Mouse (Mus musculus) lung, embryonic 15.5 days (tissue): ENCODE results near the gene Hs6st2. TPM values are rescaled to one million over a fixed set of nuclear protein-coding genes. Genes with fewer than 3 reads are reported as not detected.
A peak's percentile ranks its signal among the peaks of the same experiment; 100 is the strongest.

Source experiments
- ATAC-seq: fragments of 200-750 bp; cut with Nextera tagmentation; 2 replicates; pipeline ENCODE4 v1.8.0; 2017; ENCODE audit warnings: moderate number of reproducible peaks, borderline replicate concordance; ENCODE audit not compliant: low FRiP score, low TSS enrichment; ENCODE audit errors: extremely low read depth
- H3K27ac ChIP-seq: fragments of 300-500 bp; sonication (generic); 2 replicates; pipeline ENCODE4 v1.5.1; 2015; ENCODE audit warnings: moderate library complexity, mild to moderate bottlenecking, inconsistent platforms
- H3K27me3 ChIP-seq: fragments of 300-500 bp; sonication (generic); 2 replicates; pipeline ENCODE4 v1.6.1; 2015; ENCODE audit warnings: inconsistent platforms
- H3K36me3 ChIP-seq: fragments of 300-500 bp; sonication (generic); 2 replicates; pipeline ENCODE4 v1.6.1; 2015; ENCODE audit warnings: inconsistent platforms
- H3K4me1 ChIP-seq: fragments of 300-500 bp; sonication (generic); 2 replicates; pipeline ENCODE4 v1.6.1; 2015; ENCODE audit warnings: inconsistent platforms
- H3K4me2 ChIP-seq: fragments of 300-500 bp; sonication (generic); 2 replicates; pipeline ENCODE4 v1.6.1; 2015; ENCODE audit warnings: inconsistent platforms, mild to moderate bottlenecking, moderate library complexity
- H3K4me3 ChIP-seq: fragments of 300-500 bp; sonication (generic); 2 replicates; pipeline ENCODE4 v1.5.1; 2015; ENCODE audit warnings: mild to moderate bottlenecking, inconsistent platforms
- H3K9ac ChIP-seq: fragments of 300-500 bp; sonication (generic); 2 replicates; pipeline ENCODE4 v1.6.1; 2015; ENCODE audit warnings: inconsistent platforms
- H3K9me3 ChIP-seq: fragments of 300-500 bp; sonication (generic); 2 replicates; pipeline ENCODE4 v1.6.1; 2016; ENCODE audit warnings: inconsistent platforms
- WGBS: fragments of 180-500 bp; shearing (Covaris S2); methylation state at CpG from one replicate; pipeline ENCODE4 v1.1.7; 2015; 5-methylcytosine and 5-hydroxymethylcytosine counted together
- polyA plus RNA-seq: library from polyadenylated mRNA; unstranded; fragments of >200 nt; fragmentation: Nextera tagmentation; extraction: Ambion mirVana; gene quantifications from 2 replicates; pipeline ENCODE4 v1.2.1, GENCODE M21; 2015

Gene Hs6st2
- polyA plus RNA-seq, 1 experiment from 2014 or later: 12.5 TPM

DNA sequence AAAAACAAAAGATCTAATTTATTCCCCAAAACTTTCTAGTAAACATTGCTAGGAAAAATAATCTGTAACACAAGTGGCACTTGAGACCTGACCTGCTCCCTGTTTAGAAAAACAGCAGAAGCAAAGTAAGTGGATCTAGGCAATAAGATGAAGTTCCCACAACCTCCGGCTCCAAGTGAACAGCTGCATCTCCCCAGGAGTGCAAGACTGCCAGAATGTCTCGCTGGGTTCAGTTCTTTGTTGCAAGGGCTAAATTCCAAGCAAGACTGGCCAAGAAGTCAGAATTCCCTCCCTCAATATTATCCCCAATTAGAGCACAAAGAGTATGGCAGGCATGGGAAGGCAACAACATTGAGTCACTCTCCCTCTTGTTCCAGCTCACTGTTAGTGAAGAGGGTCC lies 23.4 kb downstream of the Hs6st2 start:
- no peaks in the 10 kb centered on the region for H3K9me3 ChIP-seq
- no peaks in the 10 kb centered on the region for H3K36me3 ChIP-seq
- no peaks in the 10 kb centered on the region for H3K4me1 ChIP-seq
- no peak overlapping the region for H3K27ac ChIP-seq
- ATAC-seq: no peak
- H3K4me2 ChIP-seq: no peak overlapping the region
- no peaks in the 10 kb centered on the region for H3K27me3 ChIP-seq
- no peak overlapping the region for H3K9ac ChIP-seq
- no peak overlapping the region for H3K4me3 ChIP-seq
- 53% methylated on average over 2 of the region's 2 CpGs for WGBS

DNA sequence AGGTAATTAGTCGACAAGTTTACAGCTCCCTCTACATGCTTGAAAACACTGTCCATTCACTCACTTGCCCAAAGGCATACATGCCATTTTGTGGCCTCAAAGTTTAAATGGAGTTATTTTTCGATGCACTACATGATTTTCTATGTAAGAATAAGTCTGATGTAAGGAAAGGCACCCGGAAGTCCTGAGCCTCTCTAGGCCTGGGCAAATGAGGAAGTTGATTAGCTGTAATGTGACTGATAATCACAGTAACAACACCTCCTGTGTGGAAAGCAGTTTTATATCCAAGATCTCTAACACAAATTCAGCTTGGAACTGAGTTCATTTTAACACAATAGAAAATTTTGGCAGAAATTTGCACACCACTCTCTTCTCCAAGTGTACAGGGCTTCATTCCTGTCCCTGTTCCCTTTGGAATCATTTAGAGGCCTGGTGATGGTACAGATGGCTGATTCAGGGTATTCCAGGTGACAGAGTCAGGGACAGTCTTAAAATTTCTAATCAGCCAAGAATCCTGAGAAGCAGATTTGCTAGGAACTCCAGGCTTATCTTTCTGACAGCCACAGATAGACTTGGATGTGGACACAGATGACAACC lies 38.9 kb downstream of the Hs6st2 start:
- no peak for ATAC-seq
- 79% methylated on average over 3 of the region's 3 CpGs for WGBS
- Histone ChIP-seq H3K4me3 (no peak overlapping the region), H3K27me3 (no peaks in the 10 kb centered on the region), H3K27ac (no peak overlapping the region), H3K9ac (no peak overlapping the region), H3K4me2 (no peak overlapping the region), H3K9me3 (no peaks in the 10 kb centered on the region), H3K36me3 (no peaks in the 10 kb centered on the region), H3K4me1 (no peaks in the 10 kb centered on the region)

DNA sequence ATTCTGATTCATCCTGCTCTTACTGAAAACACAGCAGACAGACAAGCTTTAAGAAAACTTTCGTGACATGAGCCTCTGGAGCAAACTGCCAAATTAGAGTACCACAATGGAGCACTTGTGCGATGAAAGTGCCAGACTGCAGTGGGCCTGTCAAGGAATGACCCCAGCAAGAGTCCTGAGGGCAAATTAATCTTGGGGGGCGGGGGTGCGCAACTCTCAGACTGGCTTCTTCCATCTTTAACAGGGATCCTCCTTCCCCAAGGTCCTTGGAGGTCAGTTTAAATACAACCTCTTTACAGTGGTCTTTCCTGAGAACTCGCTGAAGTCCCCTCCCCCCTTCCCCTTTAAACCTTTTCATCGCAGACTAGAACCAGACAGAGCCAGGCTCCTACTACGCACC lies 45.9 kb downstream of the Hs6st2 start:
- ATAC-seq: no peak
- H3K27me3 ChIP-seq: no peaks in the 10 kb centered on the region; the same call in 1 of the 2 replicates
- H3K4me2 ChIP-seq: no peak overlapping the region
- no peak overlapping the region for H3K27ac ChIP-seq
- H3K4me3 ChIP-seq: no peak overlapping the region
- H3K4me1 ChIP-seq: no peaks in the 10 kb centered on the region
- no peaks in the 10 kb centered on the region for H3K9me3 ChIP-seq
- H3K36me3 ChIP-seq: no peaks in the 10 kb centered on the region
- WGBS: 56% methylated on average over 7 of the region's 7 CpGs
- H3K9ac ChIP-seq: no peak overlapping the region

DNA sequence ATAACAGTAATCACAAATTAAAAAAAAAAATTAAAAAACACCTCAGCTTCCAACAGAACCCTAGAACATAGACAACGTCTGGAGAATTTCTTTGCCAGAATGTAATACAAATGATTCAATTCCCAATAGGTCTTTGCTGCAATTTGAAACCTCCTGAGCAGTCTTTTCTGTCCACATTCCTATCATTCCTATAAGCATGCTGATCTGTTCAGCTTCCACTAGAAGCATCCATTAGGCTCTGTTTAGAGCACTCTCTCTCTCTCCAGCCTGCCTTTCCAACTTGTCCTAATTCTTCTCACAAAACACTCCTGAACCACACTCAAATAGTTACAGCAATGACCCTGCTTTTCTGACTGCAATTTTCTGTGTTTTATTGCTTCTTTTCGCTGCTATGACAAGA lies 50.3 kb downstream of the Hs6st2 start:
- H3K4me1 ChIP-seq: no peaks in the 10 kb centered on the region
- WGBS: 28% methylated on average over 2 of the region's 2 CpGs
- no peaks in the 10 kb centered on the region; the same call in 1 of the 2 replicates for H3K27me3 ChIP-seq
- no peaks in the 10 kb centered on the region for H3K36me3 ChIP-seq
- H3K27ac ChIP-seq: no peak overlapping the region
- H3K9me3 ChIP-seq: no peaks in the 10 kb centered on the region
- H3K9ac ChIP-seq: no peak overlapping the region
- H3K4me2 ChIP-seq: no peak overlapping the region
- no peak overlapping the region for H3K4me3 ChIP-seq
- no peak for ATAC-seq

DNA sequence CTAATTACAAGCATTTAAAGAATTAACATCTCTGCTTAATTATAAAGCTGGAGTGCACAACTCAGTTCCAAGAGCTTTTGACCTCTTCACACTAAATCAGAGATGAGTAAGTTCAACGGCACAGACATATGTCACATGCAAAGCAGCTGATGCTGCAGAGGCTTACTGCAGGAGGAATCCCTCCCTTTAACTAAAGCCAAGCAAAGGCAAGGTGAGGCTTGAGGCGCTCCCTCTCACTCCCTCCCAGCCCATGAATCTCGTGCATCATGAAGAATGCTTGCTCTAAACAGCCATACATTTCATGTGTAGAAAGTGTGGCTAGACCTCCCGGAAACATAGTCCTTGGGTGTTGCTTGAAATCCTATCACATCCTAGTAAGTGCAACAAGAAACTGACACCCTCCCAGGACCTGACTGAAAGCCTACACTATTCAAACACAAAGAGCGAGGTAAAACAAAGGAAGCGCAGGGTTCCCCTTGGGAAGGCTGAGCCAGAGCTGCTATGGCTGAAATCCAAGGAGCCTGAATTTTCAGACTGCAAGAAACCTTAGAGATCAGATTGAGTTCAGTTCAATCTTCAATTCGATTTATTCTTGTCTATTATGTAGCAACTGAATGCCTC lies 67.2 kb downstream of the Hs6st2 start:
- H3K4me3 ChIP-seq: no peak overlapping the region
- no peak overlapping the region for H3K27ac ChIP-seq
- H3K4me1 ChIP-seq: peaks cover 3% of the 10 kb centered on the region; the same call in 1 of the 2 replicates
- ATAC-seq: no peak
- no peaks in the 10 kb centered on the region for H3K27me3 ChIP-seq
- no peak overlapping the region for H3K9ac ChIP-seq
- H3K9me3 ChIP-seq: no peaks in the 10 kb centered on the region
- H3K4me2 ChIP-seq: no peak overlapping the region
- WGBS: 19% methylated on average over 7 of the region's 7 CpGs
- H3K36me3 ChIP-seq: no peaks in the 10 kb centered on the region

DNA sequence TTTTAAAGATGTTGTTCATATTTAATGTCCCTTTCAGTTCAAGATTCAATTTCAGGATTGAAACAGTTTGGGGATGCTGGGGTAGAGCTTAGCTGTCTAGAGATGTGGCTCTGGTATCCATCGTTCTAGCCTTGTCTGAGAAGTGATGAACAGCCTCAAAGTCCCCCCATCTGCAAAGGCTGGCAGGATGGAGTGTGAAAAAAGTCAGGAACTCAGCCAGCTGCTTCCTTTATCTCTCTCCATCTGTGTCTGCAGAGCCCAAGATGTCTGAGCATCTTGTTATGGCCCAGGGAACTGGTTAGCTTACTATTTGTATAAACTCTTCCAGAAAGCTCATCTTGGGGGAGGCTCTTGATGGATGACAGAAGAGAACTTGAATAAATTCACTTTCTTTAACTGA lies 70.9 kb downstream of the Hs6st2 start:
- Histone ChIP-seq H3K27ac (no peak overlapping the region), H3K4me2 (no peak overlapping the region), H3K4me3 (no peak overlapping the region), H3K27me3 (no peaks in the 10 kb centered on the region), H3K9ac (no peak overlapping the region), H3K9me3 (no peaks in the 10 kb centered on the region), H3K36me3 (no peaks in the 10 kb centered on the region), H3K4me1 (peaks cover 3% of the 10 kb centered on the region; the same call in 1 of the 2 replicates)
- ATAC-seq: no peak
- WGBS: 20% methylated on average over 1 of the region's 1 CpGs

DNA sequence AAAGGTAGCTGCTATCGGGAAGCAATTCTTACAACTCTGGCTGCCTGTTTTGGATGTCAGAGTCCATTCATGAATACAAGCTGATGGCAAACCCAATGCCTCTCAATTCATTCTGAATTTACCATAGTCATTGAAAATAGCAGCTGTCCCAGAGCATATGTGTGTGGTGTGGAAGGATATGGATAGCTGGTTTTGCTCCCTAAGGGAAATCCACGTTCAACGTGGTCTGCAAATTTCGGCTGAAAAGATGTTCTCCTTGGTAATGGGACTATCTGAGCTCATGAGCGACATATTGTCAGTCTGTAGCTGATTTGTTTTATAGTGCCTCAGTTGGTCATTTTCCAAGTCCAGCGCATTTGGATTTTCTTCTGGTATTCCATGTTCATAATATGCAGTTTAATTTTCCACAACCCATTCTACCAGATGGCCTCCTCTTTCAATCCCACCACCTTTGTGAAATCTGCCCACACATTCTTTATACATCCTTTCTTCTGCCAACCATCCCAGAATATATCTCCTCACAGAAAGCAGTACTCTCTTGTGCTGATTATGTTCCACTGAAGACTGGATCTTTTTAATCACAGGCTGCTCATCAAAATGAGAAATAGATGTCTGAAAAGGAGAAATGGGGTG lies 75.3 kb downstream of the Hs6st2 start:
- no peak overlapping the region for H3K9ac ChIP-seq
- no peak for ATAC-seq
- H3K4me1 ChIP-seq: no peaks in the 10 kb centered on the region
- no peaks in the 10 kb centered on the region for H3K27me3 ChIP-seq
- no peak overlapping the region for H3K27ac ChIP-seq
- H3K36me3 ChIP-seq: no peaks in the 10 kb centered on the region
- no peaks in the 10 kb centered on the region for H3K9me3 ChIP-seq
- no peak overlapping the region for H3K4me3 ChIP-seq
- 83% methylated on average over 6 of the region's 6 CpGs for WGBS
- H3K4me2 ChIP-seq: no peak overlapping the region

DNA sequence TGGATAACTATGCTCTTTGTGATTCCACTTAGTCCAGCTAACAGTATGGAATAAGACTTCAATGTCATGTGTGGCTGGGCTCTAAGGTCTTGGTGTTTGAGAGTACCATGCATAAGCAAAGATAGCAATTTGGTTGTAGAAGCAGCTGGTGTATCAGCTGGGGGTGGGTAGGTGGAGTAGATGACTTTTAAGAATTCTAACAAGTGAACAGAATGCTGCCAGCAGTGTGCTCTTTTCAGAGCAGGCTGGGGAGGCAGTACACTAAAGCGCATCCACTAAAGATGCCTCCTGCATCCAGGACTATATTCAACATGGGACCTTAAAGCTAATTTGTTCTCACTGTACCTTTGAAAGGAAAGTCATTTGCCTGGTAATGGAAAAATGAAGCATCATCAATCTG lies 88.9 kb downstream of the Hs6st2 start:
- no peak for ATAC-seq
- H3K4me2 ChIP-seq: no peak overlapping the region
- H3K9me3 ChIP-seq: no peaks in the 10 kb centered on the region
- H3K9ac ChIP-seq: no peak overlapping the region
- 100% methylated on average over 1 of the region's 1 CpGs for WGBS
- no peak overlapping the region for H3K4me3 ChIP-seq
- no peaks in the 10 kb centered on the region for H3K36me3 ChIP-seq
- no peaks in the 10 kb centered on the region for H3K27me3 ChIP-seq
- no peaks in the 10 kb centered on the region for H3K4me1 ChIP-seq
- H3K27ac ChIP-seq: no peak overlapping the region

DNA sequence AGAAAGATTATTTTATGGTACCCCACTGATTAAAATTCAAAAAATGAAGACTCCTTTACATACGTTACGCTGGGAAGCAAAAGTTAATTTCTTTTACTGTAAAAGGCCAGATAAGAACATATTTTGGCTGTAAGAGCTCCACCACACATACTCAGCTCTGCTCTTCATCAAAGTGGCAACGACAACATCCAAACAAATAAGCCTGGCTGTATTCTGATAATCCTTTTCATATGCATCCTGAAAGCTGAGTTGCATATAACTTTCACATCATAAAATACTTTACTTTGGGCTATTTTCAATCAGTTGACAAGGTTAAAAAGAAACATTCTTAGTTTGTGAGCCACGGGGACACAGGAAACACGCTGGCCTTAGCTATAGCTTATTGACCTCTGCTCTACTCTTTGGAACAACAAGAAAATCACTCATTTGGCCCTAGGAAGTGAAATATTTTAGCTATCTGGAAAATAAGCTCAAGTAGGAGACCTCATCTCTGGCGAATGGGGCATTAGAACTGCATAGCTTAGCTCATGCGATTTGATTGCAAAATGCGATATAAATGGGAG lies 91.1 kb downstream of the Hs6st2 start:
- H3K27me3 ChIP-seq: no peaks in the 10 kb centered on the region
- peak overlapping the region; percentile 27; the same call in 1 of the 2 replicates for H3K27ac ChIP-seq
- H3K4me3 ChIP-seq: no peak overlapping the region
- no peak overlapping the region for H3K4me2 ChIP-seq
- H3K36me3 ChIP-seq: no peaks in the 10 kb centered on the region
- no peaks in the 10 kb centered on the region for H3K4me1 ChIP-seq
- 56% methylated on average over 8 of the region's 8 CpGs for WGBS
- no peak overlapping the region for H3K9ac ChIP-seq
- peak; percentile 70; the same call in 1 of the 2 replicates for ATAC-seq
- no peaks in the 10 kb centered on the region for H3K9me3 ChIP-seq

DNA sequence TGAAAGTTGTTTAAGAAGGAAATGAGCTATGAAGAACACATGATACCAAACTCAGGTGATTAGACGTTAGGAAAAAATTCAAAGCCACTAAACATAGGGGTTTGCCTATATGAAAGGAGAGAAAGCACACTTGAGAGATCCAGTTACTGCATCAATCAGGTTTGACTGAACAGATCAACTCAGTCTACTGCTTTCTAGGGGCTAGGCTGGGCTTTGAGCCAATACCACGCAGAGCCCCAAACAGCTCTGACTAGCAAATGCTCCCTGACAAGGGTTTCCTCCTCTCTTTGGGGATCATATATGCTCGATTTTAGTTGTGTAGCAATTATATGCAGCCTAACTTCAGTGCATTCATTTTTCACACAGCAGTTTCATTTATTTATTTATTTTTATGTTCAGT lies 96.2 kb downstream of the Hs6st2 start:
- no peak for ATAC-seq
- Histone ChIP-seq H3K36me3 (no peaks in the 10 kb centered on the region), H3K27ac (no peak overlapping the region), H3K27me3 (no peaks in the 10 kb centered on the region), H3K9me3 (no peaks in the 10 kb centered on the region), H3K4me1 (no peaks in the 10 kb centered on the region), H3K4me3 (no peak overlapping the region), H3K4me2 (no peak overlapping the region), H3K9ac (no peak overlapping the region)
- whole genome bisulfite sequencing: 46% methylated on average over 3 of the region's 3 CpGs

DNA sequence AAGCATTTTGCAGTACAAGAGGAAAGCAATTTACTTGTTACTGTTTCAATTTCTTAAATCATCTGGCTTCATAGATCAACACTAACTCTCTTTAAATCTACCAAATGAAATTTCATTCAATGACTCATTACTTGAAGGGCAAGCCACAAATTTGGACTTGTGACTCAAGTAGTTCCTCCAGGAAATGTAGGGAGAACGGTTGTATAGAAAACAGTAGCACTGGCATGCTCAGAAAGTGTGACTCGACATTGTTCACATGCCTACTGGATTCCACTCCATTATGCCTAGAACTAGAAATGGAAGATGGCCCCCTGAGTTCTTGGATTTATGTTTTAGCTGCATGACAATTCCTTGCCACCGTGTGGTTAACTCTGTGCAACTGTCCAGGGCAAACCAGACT lies 100.0 kb downstream of the Hs6st2 start:
- Histone ChIP-seq H3K9ac (no peak overlapping the region), H3K9me3 (no peaks in the 10 kb centered on the region), H3K4me2 (no peak overlapping the region), H3K36me3 (no peaks in the 10 kb centered on the region), H3K4me3 (no peak overlapping the region), H3K27me3 (no peaks in the 10 kb centered on the region), H3K27ac (no peak overlapping the region), H3K4me1 (no peaks in the 10 kb centered on the region)
- WGBS: 55% methylated on average over 3 of the region's 3 CpGs
- ATAC-seq: no peak

DNA sequence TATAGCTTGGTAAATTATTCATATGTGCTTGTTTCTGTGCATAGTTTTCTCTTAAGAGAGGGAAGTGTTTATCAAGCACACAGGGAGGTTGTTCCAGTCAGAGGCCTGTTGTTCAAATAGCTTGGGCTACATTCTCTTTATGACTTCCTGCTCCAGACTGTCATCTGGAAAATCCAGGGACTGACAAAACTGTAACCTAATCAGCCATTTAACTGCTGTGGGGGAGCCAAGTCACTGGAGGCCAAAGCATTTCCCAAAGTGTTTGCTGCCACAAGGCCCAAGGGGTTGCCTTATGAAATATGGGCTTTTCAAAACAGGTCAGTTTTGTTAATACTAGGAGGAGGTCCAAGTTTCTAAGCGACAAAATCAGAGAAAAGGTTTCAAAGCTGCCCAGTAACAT lies 119.8 kb downstream of the Hs6st2 start:
- H3K36me3 ChIP-seq: no peaks in the 10 kb centered on the region
- ATAC-seq: no peak
- WGBS: 50% methylated on average over 1 of the region's 1 CpGs
- no peak overlapping the region for H3K4me2 ChIP-seq
- no peak overlapping the region for H3K9ac ChIP-seq
- H3K27me3 ChIP-seq: no peaks in the 10 kb centered on the region
- no peak overlapping the region for H3K27ac ChIP-seq
- H3K9me3 ChIP-seq: no peaks in the 10 kb centered on the region
- H3K4me1 ChIP-seq: no peaks in the 10 kb centered on the region
- no peak overlapping the region for H3K4me3 ChIP-seq
